Mouse (Mus musculus): ENCODE data around the gene Hunk. TPM values are rescaled to one million over a fixed set of nuclear protein-coding genes. Genes with fewer than 3 reads are reported as not detected.
A peak's percentile ranks its signal among the peaks of the same experiment; 100 is the strongest.

Gene Hunk
- polyA plus RNA-seq, 1 experiment from 2014 or later: 21.2 TPM

- no peak for TF ChIP-seq CTCF (IDR thresholded peaks at IDR 0.05; ENCODE audit: low read depth)
- DNase-seq (peak; percentile 41), ATAC-seq (ENCODE audit: insufficient read depth) (0 out of 2 replicates have a peak, but pooled peaks have one; percentile 5)
- no peak overlapping the region for H3K4me3 ChIP-seq (ENCODE audit: low read depth, low read length)
- peak overlapping the region; percentile 43; the same call in 1 of the 2 replicates for H3K27ac ChIP-seq (ENCODE audit: low read depth)
- H3K4me1 ChIP-seq (ENCODE audit: insufficient read depth): peaks cover 19% of the 10 kb centered on the region
- H3K9me3 ChIP-seq (ENCODE audit: low read depth, low read length): no peaks in the 10 kb centered on the region
- no peaks in the 10 kb centered on the region for H3K36me3 ChIP-seq (ENCODE audit: insufficient read depth)
- no peak overlapping the region for H3K4me2 ChIP-seq
- no peaks in the 10 kb centered on the region for H3K27me3 ChIP-seq (ENCODE audit: insufficient read depth, low read length)
- no peak overlapping the region for H3K9ac ChIP-seq
- 39% methylated on average over 3 of the region's 3 CpGs for WGBS
Measured at GRCm38 (mm10) chr16:90545509-90545908, 159.7 kb downstream of the Hunk start.

GRCm38 (mm10) chr16:90546591-90546990 lies 160.8 kb downstream of the Hunk start:
- no peak for TF ChIP-seq CTCF (IDR thresholded peaks at IDR 0.05; ENCODE audit: low read depth)
- DNase-seq (no peak), ATAC-seq (ENCODE audit: insufficient read depth) (no peak)
- no peak overlapping the region for H3K9ac ChIP-seq
- H3K27ac ChIP-seq (ENCODE audit: low read depth): no peak overlapping the region
- WGBS: 86% methylated on average over 3 of the region's 3 CpGs
- H3K36me3 ChIP-seq (ENCODE audit: insufficient read depth): no peaks in the 10 kb centered on the region
- no peak overlapping the region for H3K4me2 ChIP-seq
- no peaks in the 10 kb centered on the region for H3K27me3 ChIP-seq (ENCODE audit: insufficient read depth, low read length)
- H3K4me1 ChIP-seq (ENCODE audit: insufficient read depth): peaks cover 19% of the 10 kb centered on the region
- H3K4me3 ChIP-seq (ENCODE audit: low read depth, low read length): no peak overlapping the region
- H3K9me3 ChIP-seq (ENCODE audit: low read depth, low read length): no peaks in the 10 kb centered on the region

- Histone ChIP-seq H3K27ac (ENCODE audit: low read depth) (no peak overlapping the region), H3K9me3 (ENCODE audit: low read depth, low read length) (no peaks in the 10 kb centered on the region; the same call in 1 of the 2 replicates), H3K36me3 (ENCODE audit: insufficient read depth) (no peaks in the 10 kb centered on the region), H3K4me2 (no peak overlapping the region), H3K4me3 (ENCODE audit: low read depth, low read length) (no peak overlapping the region), H3K27me3 (ENCODE audit: insufficient read depth, low read length) (no peaks in the 10 kb centered on the region), H3K4me1 (ENCODE audit: insufficient read depth) (peaks cover 19% of the 10 kb centered on the region), H3K9ac (no peak overlapping the region)
- no peak for DNase-seq
- 75% methylated on average over 9 of the region's 9 CpGs for WGBS
- no peak for ATAC-seq (ENCODE audit: insufficient read depth)
- no peak for TF ChIP-seq CTCF (IDR thresholded peaks at IDR 0.05; ENCODE audit: low read depth)
Measured at GRCm38 (mm10) chr16:90547996-90548395, 162.2 kb downstream of the Hunk start.

Other genes with a start within 250 kb of the Hunk start
- 16.8 and 18.5 TPM in 2 replicates for gene Tiam1, start 242.2 kb upstream of the Hunk start, polyA plus RNA-seq (2014; fragmentation: Nextera tagmentation; extraction: Ambion mirVana)
- 1,316 and 1,360 TPM in 2 replicates for gene Sod1, start 165.3 kb upstream of the Hunk start, polyA plus RNA-seq (2014; fragmentation: Nextera tagmentation; extraction: Ambion mirVana)
- gene Scaf4, start 101.5 kb upstream of the Hunk start, polyA plus RNA-seq (2014; fragmentation: Nextera tagmentation; extraction: Ambion mirVana): 36.0 and 42.8 TPM in 2 replicates